Mouse (Mus musculus): ENCODE data around the gene Med6. TPM values are rescaled to one million over a fixed set of nuclear protein-coding genes. Genes with fewer than 3 reads are reported as not detected.
"Not testable (repeated sequence)": the region's sequence is repeated elsewhere in the genome, so short reads cannot be mapped to it uniquely, and the experiment has no call there.

The Med6 gene
- polyA plus RNA-seq, 1 experiment from 2014 or later = 45.7 TPM

DNA sequence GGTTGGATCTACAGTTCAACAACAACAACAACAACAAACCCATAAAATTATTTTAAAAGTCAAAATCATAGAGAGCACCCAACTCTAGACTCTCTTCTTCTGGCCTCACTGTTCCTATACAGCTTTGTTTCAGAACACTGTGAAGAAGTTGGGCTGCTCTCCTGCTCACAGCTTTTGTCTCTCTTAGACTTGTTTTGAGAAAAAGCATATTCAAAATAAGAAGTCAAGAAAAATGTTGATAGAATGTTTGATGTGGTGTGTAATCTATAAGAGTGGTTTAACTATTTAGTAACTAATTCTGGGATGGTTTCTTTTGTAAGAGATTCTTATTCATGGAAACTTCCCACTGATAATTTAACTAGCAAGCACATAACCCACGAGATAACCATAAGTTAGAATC, 26.4 kb downstream of the Med6 start, which contains the start of gene Adam21:
Adam21 (minus strand) TSS at position 101 of the 400 bp plus-strand sequence.
- no peak within 1 kb of the TSS for H3K4me3 ChIP-seq (replicated peaks; ENCODE audit: low read length)
- H3K36me3 ChIP-seq (replicated peaks; ENCODE audit: control insufficient read depth, insufficient read depth) = peaks cover 19% of the 10 kb centered on the region
- no peak within 1 kb of the TSS for H3K9ac ChIP-seq
- ATAC-seq (ENCODE audit: low FRiP score) (no peak), DNase-seq (ENCODE audit: low spot score) (no peak)
- no peak within 1 kb of the TSS for H3K27ac ChIP-seq
- WGBS = 95% methylated on average over 1 of the region's 1 CpGs
- no peaks in the 10 kb centered on the region for H3K27me3 ChIP-seq (ENCODE audit: control insufficient read depth, insufficient read depth, low read length)
- H3K9me3 ChIP-seq (ENCODE audit: control insufficient read depth, low read length) = no peaks in the 10 kb centered on the region
- no peak within 1 kb of the TSS for H3K4me2 ChIP-seq (replicated peaks)
- H3K4me1 ChIP-seq (replicated peaks; ENCODE audit: control insufficient read depth, insufficient read depth, low read length) = no peaks in the 10 kb centered on the region

GRCm38 (mm10) chr12:81567931-81568330, 26.9 kb downstream of the Med6 start:
- Histone ChIP-seq H3K4me3 (replicated peaks; ENCODE audit: low read length) (no peak overlapping the region), H3K27ac (no peak overlapping the region), H3K4me1 (replicated peaks; ENCODE audit: control insufficient read depth, insufficient read depth, low read length) (no peaks in the 10 kb centered on the region), H3K4me2 (replicated peaks) (no peak overlapping the region), H3K27me3 (ENCODE audit: control insufficient read depth, insufficient read depth, low read length) (no peaks in the 10 kb centered on the region), H3K9ac (no peak overlapping the region), H3K36me3 (replicated peaks; ENCODE audit: control insufficient read depth, insufficient read depth) (peaks cover 15% of the 10 kb centered on the region), H3K9me3 (ENCODE audit: control insufficient read depth, low read length) (no peaks in the 10 kb centered on the region)
- WGBS = 77% methylated on average over 5 of the region's 5 CpGs
- ATAC-seq (ENCODE audit: low FRiP score) = no peak
- DNase-seq (ENCODE audit: low spot score) = no peak

DNA sequence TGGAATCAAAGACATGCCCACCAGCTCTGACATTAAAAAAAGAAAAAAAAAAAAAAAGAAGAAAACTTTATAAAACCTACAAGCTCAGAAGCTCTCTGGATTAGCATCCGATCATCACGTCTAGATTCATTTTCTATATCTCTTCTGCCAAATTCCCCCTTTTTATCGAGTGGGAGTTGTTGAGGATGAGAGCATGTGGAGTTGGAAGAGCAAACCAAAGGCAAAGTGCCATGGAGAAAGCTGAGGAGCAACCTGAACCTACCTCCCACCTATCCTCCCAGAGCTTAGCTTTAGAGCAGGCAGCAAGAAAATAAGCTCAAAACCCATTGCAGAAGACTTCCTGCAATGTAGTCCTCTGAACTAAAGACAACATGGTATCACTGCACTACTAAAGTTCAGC, 30.6 kb downstream of the Med6 start:
- no peaks in the 10 kb centered on the region for H3K4me1 ChIP-seq (replicated peaks; ENCODE audit: control insufficient read depth, insufficient read depth, low read length)
- no peaks in the 10 kb centered on the region for H3K36me3 ChIP-seq (replicated peaks; ENCODE audit: control insufficient read depth, insufficient read depth)
- H3K9ac ChIP-seq = no peak overlapping the region
- no peak overlapping the region for H3K4me3 ChIP-seq (replicated peaks; ENCODE audit: low read length)
- H3K4me2 ChIP-seq (replicated peaks) = no peak overlapping the region
- no peak overlapping the region for H3K27ac ChIP-seq
- H3K9me3 ChIP-seq (ENCODE audit: control insufficient read depth, low read length) = no peaks in the 10 kb centered on the region
- DNase-seq (ENCODE audit: low spot score) = no peak
- WGBS = 95% methylated on average over 3 of the region's 3 CpGs
- no peaks in the 10 kb centered on the region for H3K27me3 ChIP-seq (ENCODE audit: control insufficient read depth, insufficient read depth, low read length)
- no peak for ATAC-seq (ENCODE audit: low FRiP score)

GRCm38 (mm10) chr12:81549286-81549685, 45.5 kb downstream of the Med6 start:
- no peaks in the 10 kb centered on the region for H3K27me3 ChIP-seq (ENCODE audit: control insufficient read depth, insufficient read depth, low read length)
- no peak for ATAC-seq (ENCODE audit: low FRiP score)
- no peaks in the 10 kb centered on the region for H3K4me1 ChIP-seq (replicated peaks; ENCODE audit: control insufficient read depth, insufficient read depth, low read length)
- no peak overlapping the region for H3K9ac ChIP-seq
- H3K9me3 ChIP-seq (ENCODE audit: control insufficient read depth, low read length) = no peaks in the 10 kb centered on the region
- no peak for DNase-seq (ENCODE audit: low spot score)
- no peak overlapping the region for H3K27ac ChIP-seq
- H3K4me2 ChIP-seq (replicated peaks) = no peak overlapping the region
- no peaks in the 10 kb centered on the region for H3K36me3 ChIP-seq (replicated peaks; ENCODE audit: control insufficient read depth, insufficient read depth)
- H3K4me3 ChIP-seq (replicated peaks; ENCODE audit: low read length) = no peak overlapping the region
- 82% methylated on average over 3 of the region's 3 CpGs for WGBS

DNA sequence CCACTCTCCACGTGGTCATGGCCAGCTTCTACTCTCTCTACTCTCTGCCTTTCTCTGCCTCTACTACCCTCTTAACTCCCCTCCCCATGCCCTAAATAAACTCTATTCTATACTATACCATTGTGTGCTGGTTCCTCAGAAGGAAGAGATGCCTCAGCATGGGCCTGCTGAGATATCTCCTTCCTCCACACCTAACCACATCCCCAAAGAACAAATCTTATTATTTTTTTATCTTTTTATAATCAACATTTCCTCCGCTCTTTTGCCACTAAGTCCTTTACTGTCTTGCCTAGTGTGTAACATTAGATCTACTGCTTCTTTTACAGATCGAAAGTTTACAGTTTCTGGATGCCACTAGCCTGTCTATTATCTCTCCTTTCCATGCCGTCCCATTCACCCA, 47.6 kb downstream of the Med6 start:
- ATAC-seq (ENCODE audit: low FRiP score) (no peak), DNase-seq (ENCODE audit: low spot score) (no peak)
- 74% methylated on average over 4 of the region's 4 CpGs for WGBS
- Histone ChIP-seq H3K27ac (no peak overlapping the region), H3K4me1 (replicated peaks; ENCODE audit: control insufficient read depth, insufficient read depth, low read length) (no peaks in the 10 kb centered on the region), H3K4me2 (replicated peaks) (no peak overlapping the region), H3K36me3 (replicated peaks; ENCODE audit: control insufficient read depth, insufficient read depth) (no peaks in the 10 kb centered on the region), H3K9ac (no peak overlapping the region), H3K9me3 (ENCODE audit: control insufficient read depth, low read length) (no peaks in the 10 kb centered on the region), H3K27me3 (ENCODE audit: control insufficient read depth, insufficient read depth, low read length) (no peaks in the 10 kb centered on the region), H3K4me3 (replicated peaks; ENCODE audit: low read length) (no peak overlapping the region)

- ATAC-seq (ENCODE audit: low FRiP score) = peak; percentile 62; the same call in 1 of the 2 replicates
- 37% methylated on average over 4 of the region's 4 CpGs for WGBS
These were observed 61.8 kb downstream of the Med6 start for GRCm38 (mm10) chr12:81533029-81533419.

DNA sequence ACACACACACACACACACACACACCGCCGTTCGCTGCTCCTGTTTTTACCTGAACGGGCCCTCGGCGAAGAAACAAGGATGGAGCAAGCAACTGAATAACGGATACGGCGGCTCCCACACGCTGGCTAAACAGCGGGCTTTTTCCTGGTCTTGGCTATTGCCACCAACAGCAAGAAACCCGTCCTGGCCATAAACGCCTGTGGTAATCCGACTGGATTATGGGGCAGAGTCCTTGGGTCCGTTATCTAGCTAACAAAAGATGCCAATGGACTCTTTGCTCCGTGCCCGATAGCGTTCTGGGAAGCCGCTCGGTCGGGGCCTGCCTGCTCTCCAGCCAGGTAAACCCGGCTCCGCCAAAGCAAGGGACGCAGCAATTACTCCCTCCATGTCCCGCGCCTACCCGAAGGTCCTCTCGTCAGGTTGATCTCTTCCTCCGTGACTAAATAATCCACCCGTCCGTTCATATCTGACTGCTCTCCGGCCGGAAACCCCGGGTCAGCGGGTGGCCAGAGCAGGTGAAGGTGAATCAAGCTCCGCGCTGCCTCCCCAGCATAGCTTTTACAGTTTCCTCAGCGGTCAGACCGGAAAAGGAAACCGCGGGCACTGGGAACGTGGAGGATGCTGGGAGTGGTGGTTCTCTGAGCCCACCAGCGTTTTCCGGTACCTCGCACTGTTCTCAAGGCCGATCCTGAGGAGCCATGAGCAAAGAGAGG, 62.3 kb downstream of the Med6 start, which contains the start of the genes Gm20498 and Synj2bp:
Gm20498 (minus strand) TSS at position 590 of the 713 bp plus-strand sequence.
Synj2bp (minus strand) TSS at position 596 of the 713 bp plus-strand sequence.
- WGBS = under 1% methylated on average over 46 of the region's 46 CpGs
- ATAC-seq (ENCODE audit: low FRiP score) (peak; percentile 95), DNase-seq (ENCODE audit: low spot score) (peak; percentile 83)
- peak within 1 kb of the TSS; percentile 57 for H3K4me2 ChIP-seq (replicated peaks)
- H3K27ac ChIP-seq = peak within 1 kb of the TSS; percentile 86
- H3K4me3 ChIP-seq (replicated peaks; ENCODE audit: low read length) = peak within 1 kb of the TSS; percentile 88
- H3K9me3 ChIP-seq (ENCODE audit: control insufficient read depth, low read length) = no peaks in the 10 kb centered on the region
- H3K27me3 ChIP-seq (ENCODE audit: control insufficient read depth, insufficient read depth, low read length) = no peaks in the 10 kb centered on the region
- no peaks in the 10 kb centered on the region for H3K36me3 ChIP-seq (replicated peaks; ENCODE audit: control insufficient read depth, insufficient read depth)
- H3K9ac ChIP-seq = peak within 1 kb of the TSS; percentile 80
- peaks cover 22% of the 10 kb centered on the region for H3K4me1 ChIP-seq (replicated peaks; ENCODE audit: control insufficient read depth, insufficient read depth, low read length)

More at GRCm38 (mm10) chr12:81533029-81533419, 61.8 kb downstream of the Med6 start:
- H3K4me1 ChIP-seq (replicated peaks; ENCODE audit: control insufficient read depth, insufficient read depth, low read length) = peaks cover 22% of the 10 kb centered on the region
- no peaks in the 10 kb centered on the region for H3K9me3 ChIP-seq (ENCODE audit: control insufficient read depth, low read length)
- peak overlapping the region; percentile 88 for H3K4me3 ChIP-seq (replicated peaks; ENCODE audit: low read length)
- H3K36me3 ChIP-seq (replicated peaks; ENCODE audit: control insufficient read depth, insufficient read depth) = no peaks in the 10 kb centered on the region
- H3K9ac ChIP-seq = peak overlapping the region; percentile 80
- peak overlapping the region; percentile 57 for H3K4me2 ChIP-seq (replicated peaks)
- DNase-seq (ENCODE audit: low spot score) = no peak
- H3K27me3 ChIP-seq (ENCODE audit: control insufficient read depth, insufficient read depth, low read length) = no peaks in the 10 kb centered on the region
- peak overlapping the region; percentile 86 for H3K27ac ChIP-seq

- not testable (repeated sequence) for H3K4me3 ChIP-seq (replicated peaks; ENCODE audit: low read length); DNase-seq (ENCODE audit: low spot score); H3K9me3 ChIP-seq (ENCODE audit: control insufficient read depth, low read length); H3K36me3 ChIP-seq (replicated peaks; ENCODE audit: control insufficient read depth, insufficient read depth); ATAC-seq (ENCODE audit: low FRiP score); H3K27ac ChIP-seq; H3K9ac ChIP-seq; H3K27me3 ChIP-seq (ENCODE audit: control insufficient read depth, insufficient read depth, low read length)
- H3K4me1 ChIP-seq (replicated peaks; ENCODE audit: control insufficient read depth, insufficient read depth, low read length) = peaks cover 22% of the 10 kb centered on the region
- 85% methylated on average over 5 of the region's 8 CpGs for WGBS
- peak overlapping the region; percentile 21; the same call in 1 of the 2 replicates for H3K4me2 ChIP-seq (replicated peaks)
These were observed 64.2 kb downstream of the Med6 start for GRCm38 (mm10) chr12:81530587-81530986.

All from hindbrain, embryonic 14.5 days (tissue).